Mouse (Mus musculus) kidney, embryonic 14.5 days (tissue): ENCODE measurements at regions not wholly inside any gene's neighbourhood (a gene's known extent, or its start where the extent isn't known, plus 50 kb on each side); places are given as distances from the start of the nearest gene placed in this dataset.

Experiments
- ATAC-seq: fragments of 200-750 bp; cut with Nextera tagmentation; 2 replicates; pipeline ENCODE4 v1.8.0; 2017; ENCODE audit warnings: moderate number of reproducible peaks, mild to moderate bottlenecking, moderate TSS enrichment, moderate library complexity; ENCODE audit not compliant: low FRiP score, low TSS enrichment
- H3K27ac ChIP-seq: fragments of 300-500 bp; sonication (generic); 2 replicates; pipeline ENCODE4 v1.5.1; 2014; ENCODE audit warnings: low read depth, mild to moderate bottlenecking, low read length, moderate library complexity, mixed read lengths
- H3K27me3 ChIP-seq: fragments of 300-500 bp; sonication (generic); 2 replicates; pipeline ENCODE4 v1.6.1; 2014; ENCODE audit warnings: mild to moderate bottlenecking, low read length; ENCODE audit not compliant: control insufficient read depth, insufficient read depth
- H3K36me3 ChIP-seq: fragments of 300-500 bp; sonication (generic); 2 replicates; pipeline ENCODE4 v1.6.1; 2014; ENCODE audit warnings: low read length, mixed read lengths; ENCODE audit not compliant: control insufficient read depth, insufficient read depth
- H3K4me1 ChIP-seq: fragments of 300-500 bp; sonication (generic); 2 replicates; pipeline ENCODE4 v1.6.1; 2014; ENCODE audit warnings: low read length, mixed read lengths; ENCODE audit not compliant: control insufficient read depth, insufficient read depth
- H3K4me2 ChIP-seq: fragments of 300-500 bp; sonication (generic); replicated peaks from 2 replicates; pipeline ENCODE4 v1.6.1; 2014; ENCODE audit warnings: low read depth, mild to moderate bottlenecking, low read length
- H3K4me3 ChIP-seq: fragments of 300-500 bp; sonication (generic); 2 replicates; pipeline ENCODE4 v1.5.1; 2014; ENCODE audit warnings: mild to moderate bottlenecking, low read length
- H3K9ac ChIP-seq: fragments of 300-500 bp; sonication (generic); 2 replicates; pipeline ENCODE4 v1.6.1; 2014; ENCODE audit warnings: low read depth, mild to moderate bottlenecking, low read length, moderate library complexity
- H3K9me3 ChIP-seq: fragments of 300-500 bp; sonication (generic); 2 replicates; pipeline ENCODE4 v1.6.1; 2016; ENCODE audit warnings: low read length; ENCODE audit not compliant: control insufficient read depth
- WGBS: fragments of 180-500 bp; shearing (Covaris S2); extraction: QIAGEN DNeasy Blood & Tissue Kit; methylation state at CpG from one replicate; pipeline ENCODE4 v1.1.7; 2014; 5-methylcytosine and 5-hydroxymethylcytosine counted together

DNA sequence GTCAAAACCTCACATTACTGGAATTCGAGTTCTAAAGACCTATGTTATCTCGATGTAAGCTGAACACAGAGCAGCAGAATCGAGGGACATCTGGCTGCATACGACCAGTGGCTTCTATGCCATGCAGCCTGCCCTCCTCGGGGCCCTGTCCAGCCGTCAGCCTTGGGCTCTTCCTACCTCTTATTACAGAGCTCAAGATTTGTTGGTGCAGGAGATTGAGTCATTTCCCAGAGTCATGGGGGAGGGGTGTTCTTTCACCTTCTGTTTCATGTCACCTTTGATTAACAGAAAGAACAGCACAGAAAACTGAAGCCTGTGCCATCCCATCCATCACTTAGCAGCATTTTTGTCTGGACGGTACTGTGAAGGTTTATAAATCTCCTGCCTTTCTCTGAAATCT is 52.1 kb downstream of the Sst start:
- ATAC-seq, result no peak
- Histone ChIP-seq H3K4me2 (no peak overlapping the region), H3K36me3 (no peaks in the 10 kb centered on the region), H3K4me3 (no peak overlapping the region), H3K4me1 (no peaks in the 10 kb centered on the region), H3K27me3 (no peaks in the 10 kb centered on the region; the same call in 1 of the 2 replicates), H3K9me3 (no peaks in the 10 kb centered on the region), H3K27ac (no peak overlapping the region), H3K9ac (no peak overlapping the region)
- 33% methylated on average over 7 of the region's 7 CpGs for WGBS

DNA sequence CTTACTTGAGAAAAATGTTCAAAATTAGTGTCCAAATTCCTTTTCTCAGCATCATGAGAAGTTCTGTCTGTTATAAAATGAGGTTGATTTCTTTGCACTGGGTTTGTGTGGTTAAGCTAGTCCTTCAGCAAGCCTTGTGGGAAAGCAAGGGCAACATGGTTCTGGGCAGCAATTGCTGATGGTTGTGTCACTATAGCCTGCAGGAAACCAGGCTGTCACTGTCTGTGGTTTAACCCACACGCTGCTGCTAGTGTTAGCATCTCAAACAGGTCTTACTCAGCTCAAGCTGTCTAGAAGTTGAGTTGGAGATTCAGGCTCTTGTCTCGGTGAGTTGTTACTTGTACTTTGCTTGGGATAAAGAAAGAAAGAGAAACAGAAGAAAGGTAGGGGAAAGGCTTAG is 52.6 kb downstream of the Sst start:
- no peak overlapping the region for H3K4me3 ChIP-seq
- no peaks in the 10 kb centered on the region for H3K9me3 ChIP-seq
- no peaks in the 10 kb centered on the region; the same call in 1 of the 2 replicates for H3K27me3 ChIP-seq
- H3K4me1 ChIP-seq, result peaks cover 1% of the 10 kb centered on the region; the same call in 1 of the 2 replicates
- no peak overlapping the region for H3K27ac ChIP-seq
- H3K9ac ChIP-seq, result no peak overlapping the region
- H3K36me3 ChIP-seq, result no peaks in the 10 kb centered on the region
- 83% methylated on average over 2 of the region's 2 CpGs for WGBS
- H3K4me2 ChIP-seq, result no peak overlapping the region
- ATAC-seq, result no peak

DNA sequence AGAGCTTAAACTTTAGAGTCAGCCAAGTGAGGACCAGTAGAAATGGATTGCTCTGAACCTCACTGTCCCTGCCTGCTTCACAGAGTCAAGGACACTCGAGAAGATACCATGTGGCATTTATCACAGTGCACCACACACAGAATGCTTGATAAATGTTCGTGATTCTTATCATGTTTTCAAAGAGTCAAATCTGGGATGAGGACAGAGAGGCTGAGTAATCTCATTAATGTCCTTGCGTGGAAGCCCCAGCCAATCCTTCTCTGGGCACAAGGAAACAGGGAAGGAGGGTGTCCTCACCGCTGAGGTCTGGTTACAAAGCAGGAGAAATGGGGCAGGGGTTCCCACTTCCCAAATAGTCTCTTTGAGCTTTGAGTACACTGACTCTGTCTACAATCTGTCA is 55.8 kb downstream of the Sst start:
- no peak overlapping the region for H3K4me2 ChIP-seq
- H3K9ac ChIP-seq, result no peak overlapping the region
- H3K27ac ChIP-seq, result no peak overlapping the region
- WGBS, result 66% methylated on average over 4 of the region's 4 CpGs
- no peak overlapping the region for H3K4me3 ChIP-seq
- H3K36me3 ChIP-seq, result no peaks in the 10 kb centered on the region
- ATAC-seq, result no peak
- no peaks in the 10 kb centered on the region for H3K9me3 ChIP-seq
- no peaks in the 10 kb centered on the region; the same call in 1 of the 2 replicates for H3K27me3 ChIP-seq
- peaks cover 3% of the 10 kb centered on the region; the same call in 1 of the 2 replicates for H3K4me1 ChIP-seq

DNA sequence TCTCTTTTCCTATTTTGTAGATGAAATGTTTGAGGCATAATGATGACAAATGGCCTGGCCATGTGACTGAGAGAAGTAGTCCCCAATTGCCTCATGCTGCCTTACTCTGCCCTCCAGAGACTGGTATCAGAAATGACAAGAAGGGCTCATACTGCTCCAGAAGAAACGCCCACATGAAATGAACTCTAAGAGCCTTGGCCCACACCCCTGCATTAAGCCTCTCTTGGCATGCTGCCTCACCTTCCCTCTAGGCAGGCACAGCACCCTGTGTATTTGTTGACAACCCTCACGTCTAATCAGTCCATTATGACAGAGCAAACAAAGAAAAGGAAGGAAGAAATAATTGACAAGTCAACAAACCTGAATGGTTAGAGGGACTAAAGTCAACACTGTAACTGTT is 57.2 kb downstream of the Sst start:
- Histone ChIP-seq H3K9me3 (no peaks in the 10 kb centered on the region), H3K36me3 (no peaks in the 10 kb centered on the region), H3K9ac (no peak overlapping the region), H3K4me2 (no peak overlapping the region), H3K4me3 (no peak overlapping the region), H3K4me1 (peaks cover 3% of the 10 kb centered on the region; the same call in 1 of the 2 replicates), H3K27me3 (no peaks in the 10 kb centered on the region), H3K27ac (no peak overlapping the region)
- 63% methylated on average over 2 of the region's 2 CpGs for WGBS
- no peak for ATAC-seq

DNA sequence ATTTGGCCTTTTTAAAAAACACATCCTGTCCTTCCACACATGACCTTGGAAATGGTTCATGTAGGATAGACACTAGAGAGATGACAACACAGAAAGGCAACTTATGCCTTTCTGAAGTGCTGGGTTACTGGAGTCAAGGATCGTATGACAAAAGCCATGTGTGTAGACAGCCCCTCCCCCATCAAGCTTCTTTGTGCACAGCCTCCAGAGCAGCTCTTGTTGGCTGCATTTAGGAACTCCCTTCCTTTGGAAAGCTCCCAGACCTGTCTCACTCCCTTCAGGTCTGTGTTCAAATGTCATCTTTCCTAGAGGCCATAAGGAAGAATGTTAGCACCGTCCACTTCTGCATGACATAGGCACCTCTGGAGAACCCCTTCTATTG is 57.7 kb downstream of the Sst start:
- H3K4me1 ChIP-seq, result peaks cover 3% of the 10 kb centered on the region; the same call in 1 of the 2 replicates
- H3K4me2 ChIP-seq, result no peak overlapping the region
- H3K36me3 ChIP-seq, result no peaks in the 10 kb centered on the region
- no peaks in the 10 kb centered on the region for H3K27me3 ChIP-seq
- 59% methylated on average over 2 of the region's 2 CpGs for WGBS
- no peak overlapping the region for H3K9ac ChIP-seq
- H3K9me3 ChIP-seq, result no peaks in the 10 kb centered on the region
- H3K4me3 ChIP-seq, result no peak overlapping the region
- H3K27ac ChIP-seq, result no peak overlapping the region
- no peak for ATAC-seq

DNA sequence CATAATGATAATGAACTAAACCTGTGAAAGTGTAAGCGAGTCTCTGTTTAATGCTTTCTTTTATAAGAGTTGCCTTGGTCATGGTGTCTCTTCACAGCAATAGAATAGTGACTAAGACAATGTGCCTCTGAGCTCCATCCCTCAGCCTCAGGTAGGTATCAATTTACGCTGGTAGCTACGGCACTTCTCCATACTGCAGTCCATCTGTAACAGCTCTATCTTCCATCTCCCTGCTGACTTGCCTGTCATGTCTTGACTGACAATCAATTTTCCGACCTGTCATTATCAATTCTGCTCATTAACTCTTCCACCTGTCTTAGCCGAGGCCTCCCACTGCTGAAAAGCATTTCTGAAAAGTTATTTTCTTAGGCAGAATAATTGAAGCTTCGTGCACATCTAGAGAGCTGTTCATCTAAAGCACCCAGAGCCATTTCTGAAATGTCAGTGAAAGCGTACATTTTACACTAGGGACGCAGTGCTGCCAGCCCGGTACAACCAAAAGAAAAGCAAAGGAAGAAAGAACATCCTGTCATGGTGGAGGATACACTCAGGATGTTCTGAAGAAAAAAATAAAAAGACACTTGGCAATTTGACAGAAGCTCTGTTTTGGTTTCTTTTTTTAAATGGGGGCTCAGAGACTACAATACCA is 58.2 kb downstream of the Sst start:
- H3K27ac ChIP-seq, result no peak overlapping the region
- no peaks in the 10 kb centered on the region for H3K27me3 ChIP-seq
- H3K4me2 ChIP-seq, result no peak overlapping the region
- WGBS, result 73% methylated on average over 9 of the region's 9 CpGs
- no peak overlapping the region for H3K9ac ChIP-seq
- H3K4me3 ChIP-seq, result no peak overlapping the region
- no peaks in the 10 kb centered on the region for H3K36me3 ChIP-seq
- no peaks in the 10 kb centered on the region for H3K9me3 ChIP-seq
- H3K4me1 ChIP-seq, result peaks cover 3% of the 10 kb centered on the region; the same call in 1 of the 2 replicates
- no peak for ATAC-seq

DNA sequence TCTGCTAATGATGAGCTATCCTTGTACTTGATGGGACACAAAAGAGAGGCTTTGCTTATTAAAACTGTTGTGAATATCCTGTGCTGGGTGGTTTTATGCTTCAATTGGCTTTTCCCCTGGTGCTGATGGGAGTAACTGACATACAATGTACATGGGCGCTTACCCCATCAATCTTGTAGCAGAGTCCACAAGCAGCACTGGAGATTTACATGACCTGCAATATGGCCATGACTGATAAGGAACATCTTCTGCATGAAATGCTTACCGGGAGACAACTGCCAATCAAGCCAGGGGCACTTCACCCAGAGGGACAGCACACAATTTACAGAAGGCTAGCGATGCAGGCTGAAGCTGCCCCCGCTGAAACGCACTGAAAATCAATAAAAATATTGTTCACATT is 65.1 kb downstream of the Sst start:
- Histone ChIP-seq H3K27me3 (no peaks in the 10 kb centered on the region), H3K4me2 (no peak overlapping the region), H3K4me3 (no peak overlapping the region), H3K36me3 (no peaks in the 10 kb centered on the region), H3K27ac (no peak overlapping the region), H3K4me1 (no peaks in the 10 kb centered on the region), H3K9ac (no peak overlapping the region), H3K9me3 (no peaks in the 10 kb centered on the region)
- ATAC-seq, result no peak
- WGBS, result 94% methylated on average over 5 of the region's 5 CpGs

DNA sequence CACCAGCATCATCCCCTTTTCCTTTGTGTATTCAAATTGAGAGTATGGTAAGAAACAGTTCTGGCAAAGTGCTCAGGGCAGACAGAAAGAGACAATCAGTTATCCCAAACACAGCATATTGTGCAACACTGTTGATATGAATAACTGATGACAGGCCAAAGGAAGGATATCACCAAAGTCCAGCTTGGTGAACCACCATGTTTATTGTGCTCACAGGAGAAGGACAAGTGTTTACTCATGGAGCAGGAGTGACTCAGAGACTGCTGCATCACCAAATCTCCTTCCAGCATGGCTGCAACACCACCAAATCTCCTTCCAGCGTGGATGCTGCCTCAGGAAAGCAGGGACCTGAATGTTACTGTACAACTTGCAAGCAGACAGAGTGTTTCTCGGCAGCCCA is 105.5 kb downstream of the Sst start:
- H3K9ac ChIP-seq, result no peak overlapping the region
- ATAC-seq, result no peak
- no peaks in the 10 kb centered on the region for H3K27me3 ChIP-seq
- no peaks in the 10 kb centered on the region for H3K36me3 ChIP-seq
- WGBS, result 91% methylated on average over 2 of the region's 2 CpGs
- H3K4me1 ChIP-seq, result peaks cover 8% of the 10 kb centered on the region; the same call in 1 of the 2 replicates
- H3K27ac ChIP-seq, result no peak overlapping the region
- no peak overlapping the region for H3K4me3 ChIP-seq
- H3K9me3 ChIP-seq, result no peaks in the 10 kb centered on the region; the same call in 1 of the 2 replicates
- no peak overlapping the region for H3K4me2 ChIP-seq

DNA sequence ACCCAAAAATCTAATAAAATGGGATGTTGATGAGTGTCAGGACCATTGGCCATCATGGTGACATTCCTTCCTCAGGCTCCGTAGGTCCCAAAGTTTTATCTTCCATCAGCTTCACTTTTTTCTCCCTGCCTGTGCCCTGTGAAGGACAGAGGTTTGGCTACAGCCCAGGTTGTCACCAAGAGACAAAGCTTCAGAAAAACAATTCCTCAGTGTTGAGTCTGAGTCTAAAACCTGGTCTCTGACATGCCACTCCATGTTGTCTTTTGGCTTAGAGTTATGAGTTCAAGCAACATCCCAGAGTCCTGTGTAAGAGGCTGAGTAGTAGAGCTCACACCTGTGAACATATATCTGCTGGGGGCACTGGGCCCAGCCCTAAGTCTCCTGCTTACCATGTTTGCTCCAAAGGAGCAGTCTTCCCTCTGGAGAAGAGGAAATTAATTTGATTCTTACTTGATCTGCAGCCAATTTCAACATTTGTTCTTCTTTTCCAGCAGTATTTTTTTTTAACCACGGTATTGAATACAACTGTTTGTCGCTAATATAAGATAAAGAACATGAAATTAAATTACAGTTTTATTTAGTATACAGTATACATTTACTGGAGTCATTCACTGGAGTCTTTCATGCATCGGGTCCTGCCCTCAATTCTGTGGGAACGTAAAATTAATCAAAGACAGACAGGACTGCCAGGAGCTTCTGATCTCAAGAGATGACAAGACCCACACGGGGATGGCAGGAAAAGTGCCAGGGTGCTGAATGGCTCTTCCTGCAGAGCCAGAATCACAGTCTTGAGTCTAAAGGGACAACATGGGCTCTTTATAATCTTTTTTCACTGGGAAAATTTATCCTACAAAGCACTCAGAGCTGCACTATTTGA is 106.5 kb downstream of the Sst start:
- H3K4me1 ChIP-seq, result peaks cover 8% of the 10 kb centered on the region; the same call in 1 of the 2 replicates
- H3K9me3 ChIP-seq, result no peaks in the 10 kb centered on the region; the same call in 1 of the 2 replicates
- H3K27me3 ChIP-seq, result no peaks in the 10 kb centered on the region
- H3K27ac ChIP-seq, result no peak overlapping the region
- no peak overlapping the region for H3K4me3 ChIP-seq
- H3K36me3 ChIP-seq, result no peaks in the 10 kb centered on the region
- 50% methylated on average over 6 of the region's 6 CpGs for WGBS
- no peak overlapping the region for H3K4me2 ChIP-seq
- no peak for ATAC-seq
- no peak overlapping the region for H3K9ac ChIP-seq
